Mouse (Mus musculus) ES-E14 (cell line): ENCODE data around the gene Hist1h3a.

Experiments used
- HCFC1 ChIP-seq: IDR thresholded peaks from 2 replicates; pipeline ENCODE4 v1.6.1; 2012; ENCODE audit warnings: low read length, inconsistent platforms, borderline replicate concordance; ENCODE audit not compliant: insufficient read depth
- MAFK ChIP-seq: IDR thresholded peaks from 2 replicates; pipeline ENCODE4 v1.6.1; 2014; ENCODE audit warnings: mild to moderate bottlenecking, low read depth, low read length, inconsistent platforms; ENCODE audit not compliant: insufficient read depth
- ZNF384 ChIP-seq: IDR thresholded peaks from 2 replicates; pipeline ENCODE4 v1.6.1; 2012; ENCODE audit warnings: low read depth, low read length, inconsistent platforms

DNA sequence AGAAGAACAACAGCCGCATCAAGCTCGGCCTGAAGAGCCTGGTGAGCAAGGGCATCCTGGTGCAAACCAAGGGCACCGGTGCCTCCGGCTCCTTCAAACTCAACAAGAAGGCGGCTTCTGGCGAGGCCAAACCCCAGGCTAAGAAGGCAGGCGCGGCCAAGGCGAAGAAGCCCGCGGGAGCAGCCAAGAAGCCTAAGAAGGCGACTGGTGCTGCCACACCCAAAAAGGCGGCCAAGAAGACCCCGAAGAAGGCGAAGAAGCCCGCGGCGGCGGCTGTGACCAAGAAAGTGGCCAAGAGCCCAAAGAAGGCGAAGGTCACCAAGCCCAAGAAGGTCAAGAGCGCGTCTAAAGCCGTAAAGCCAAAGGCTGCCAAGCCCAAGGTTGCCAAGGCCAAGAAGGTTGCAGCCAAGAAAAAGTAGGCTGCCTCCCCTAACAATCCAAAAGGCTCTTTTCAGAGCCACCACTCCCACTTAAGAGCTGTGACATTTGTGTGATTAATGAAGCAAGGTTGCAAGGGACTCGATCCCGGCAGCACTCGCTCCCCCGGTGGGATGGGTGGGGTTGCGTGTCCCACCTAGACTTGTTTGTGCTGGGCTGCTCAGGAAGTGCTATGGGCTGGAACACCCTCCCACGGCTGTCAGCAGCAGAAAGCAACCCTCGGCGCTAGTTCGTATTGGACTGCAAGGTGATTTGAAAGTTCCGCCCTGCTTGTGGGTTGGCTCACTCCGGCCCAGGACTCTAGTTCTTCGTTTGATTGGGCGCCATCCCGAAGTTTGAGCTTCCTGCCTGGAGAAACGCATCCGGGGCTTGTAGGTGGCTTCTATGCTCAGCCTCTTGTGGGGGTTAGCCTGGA is 22.9 kb downstream of the Hist1h3a start:
- TF ChIP-seq MAFK (no peak), ZNF384 (no peak), HCFC1 (peak; percentile 68; the same call in 1 of the 2 replicates)
